Mouse (Mus musculus): Measurements from ENCODE around the gene Hnrnpa0.

DNA sequence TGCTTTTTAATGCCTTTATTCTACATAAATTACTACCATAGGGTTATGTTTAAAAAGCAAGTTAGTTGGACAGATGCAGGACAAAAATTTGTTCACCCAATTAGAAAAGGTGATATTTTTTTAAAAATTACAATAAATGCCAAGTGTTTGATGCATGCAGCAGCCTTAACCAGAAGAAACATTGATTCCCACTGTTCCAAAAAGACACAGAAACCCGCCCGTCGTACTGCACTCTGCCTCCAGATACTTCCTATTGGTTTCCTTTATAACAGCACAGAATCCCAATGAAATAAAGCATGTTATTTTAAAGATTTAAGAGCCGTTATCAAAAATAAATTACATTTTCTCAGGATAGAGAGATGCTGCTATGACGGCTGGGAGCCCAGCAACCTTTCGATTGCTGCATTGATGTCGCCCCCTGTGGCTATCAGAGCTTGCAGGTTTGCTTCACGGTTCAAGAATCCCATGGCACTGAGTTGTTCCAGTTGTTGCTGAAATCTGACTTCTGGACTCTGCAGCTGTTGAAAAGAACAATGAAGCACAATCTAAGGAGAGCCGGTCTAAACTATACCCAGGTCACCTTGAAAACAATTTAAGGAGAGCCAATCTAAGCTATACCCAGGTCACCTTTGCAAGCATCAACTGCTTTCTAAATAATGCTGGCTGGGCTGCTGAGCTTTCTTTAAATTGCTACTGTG is 49.3 kb upstream of the Hnrnpa0 start:
- TF ChIP-seq CTCF (IDR thresholded peaks at IDR 0.05; ENCODE audit: insufficient read depth, low read length) (no peak), POLR2A (IDR thresholded peaks at IDR 0.05; ENCODE audit: borderline replicate concordance, extremely low read depth, low read depth, low read length) (no peak)

Measured in lung, adult 2 months (tissue).